Mouse (Mus musculus) heart, embryonic 13.5 days (tissue): ENCODE data around the gene Ift43. TPM values are rescaled to one million over a fixed set of nuclear protein-coding genes. Genes with fewer than 3 reads are reported as not detected.

Experiments used
- ATAC-seq: fragments of 200-750 bp; cut with Nextera tagmentation; 2 replicates; pipeline ENCODE4 v1.8.0; 2017; ENCODE audit warnings: moderate TSS enrichment; ENCODE audit not compliant: insufficient number of reproducible peaks, low FRiP score, low TSS enrichment; ENCODE audit errors: extremely low read depth
- H3K27ac ChIP-seq: fragments of 300-500 bp; sonication (generic); replicated peaks from 2 replicates; pipeline ENCODE4 v1.5.1; 2015; ENCODE audit warnings: moderate library complexity, mild to moderate bottlenecking, inconsistent platforms
- H3K27me3 ChIP-seq: fragments of 300-500 bp; sonication (generic); replicated peaks from 2 replicates; pipeline ENCODE4 v1.6.1; 2015; ENCODE audit warnings: mild to moderate bottlenecking, inconsistent platforms
- H3K36me3 ChIP-seq: fragments of 300-500 bp; sonication (generic); 2 replicates; pipeline ENCODE4 v1.6.1; 2015; ENCODE audit warnings: mild to moderate bottlenecking, inconsistent platforms
- H3K4me1 ChIP-seq: fragments of 300-500 bp; sonication (generic); 2 replicates; pipeline ENCODE4 v1.6.1; 2015; ENCODE audit warnings: inconsistent platforms
- H3K4me2 ChIP-seq: fragments of 300-500 bp; sonication (generic); 2 replicates; pipeline ENCODE4 v1.6.1; 2015; ENCODE audit warnings: inconsistent platforms, mild to moderate bottlenecking, moderate library complexity
- H3K4me3 ChIP-seq: fragments of 300-500 bp; sonication (generic); 2 replicates; pipeline ENCODE4 v1.5.1; 2015; ENCODE audit warnings: moderate library complexity, mild to moderate bottlenecking, inconsistent platforms
- H3K9ac ChIP-seq: fragments of 300-500 bp; sonication (generic); 2 replicates; pipeline ENCODE4 v1.6.1; 2015; ENCODE audit warnings: inconsistent platforms, mild to moderate bottlenecking, moderate library complexity
- H3K9me3 ChIP-seq: fragments of 300-500 bp; sonication (generic); 2 replicates; pipeline ENCODE4 v1.6.1; 2016; ENCODE audit warnings: inconsistent platforms
- WGBS: fragments of 180-500 bp; shearing (Covaris S2); methylation state at CpG from one replicate; pipeline ENCODE4 v1.1.7; 2015; ENCODE audit warnings: mixed read lengths; 5-methylcytosine and 5-hydroxymethylcytosine counted together
- polyA plus RNA-seq: library from polyadenylated mRNA; unstranded; fragments of >200 nt; fragmentation: Nextera tagmentation; extraction: Ambion mirVana; gene quantifications from 2 replicates; pipeline ENCODE4 v1.2.1, GENCODE M21; 2015

Gene Ift43
- polyA plus RNA-seq, 1 experiment from 2014 or later = 108 TPM

GRCm38 (mm10) chr12:86129005-86129404 is 46.7 kb downstream of the Ift43 start:
- H3K27ac ChIP-seq = no peak overlapping the region
- no peaks in the 10 kb centered on the region for H3K9me3 ChIP-seq
- peaks cover 8% of the 10 kb centered on the region; the same call in 1 of the 2 replicates for H3K36me3 ChIP-seq
- H3K9ac ChIP-seq = peak overlapping the region; percentile 30; the same call in 1 of the 2 replicates
- no peak overlapping the region for H3K4me3 ChIP-seq
- peaks cover 16% of the 10 kb centered on the region for H3K4me1 ChIP-seq
- 75% methylated on average over 8 of the region's 8 CpGs for WGBS
- no peaks in the 10 kb centered on the region for H3K27me3 ChIP-seq
- ATAC-seq = no peak
- no peak overlapping the region for H3K4me2 ChIP-seq

- no peaks in the 10 kb centered on the region for H3K27me3 ChIP-seq
- peaks cover 17% of the 10 kb centered on the region for H3K4me1 ChIP-seq
- WGBS = 42% methylated on average over 10 of the region's 10 CpGs
- peak overlapping the region; percentile 30 for H3K9ac ChIP-seq
- ATAC-seq = no peak
- H3K36me3 ChIP-seq = peaks cover 8% of the 10 kb centered on the region; the same call in 1 of the 2 replicates
- H3K9me3 ChIP-seq = no peaks in the 10 kb centered on the region
- peak overlapping the region; percentile 20; the same call in 1 of the 2 replicates for H3K4me2 ChIP-seq
- H3K27ac ChIP-seq = 0 out of 2 replicates have a peak overlapping the region, but pooled peaks have one; percentile 6
- H3K4me3 ChIP-seq = no peak overlapping the region
Observed at GRCm38 (mm10) chr12:86129696-86130095, 47.4 kb downstream of the Ift43 start.

GRCm38 (mm10) chr12:86132799-86133198 is 50.5 kb downstream of the Ift43 start:
- no peaks in the 10 kb centered on the region for H3K36me3 ChIP-seq
- no peak overlapping the region for H3K4me3 ChIP-seq
- no peak overlapping the region for H3K4me2 ChIP-seq
- H3K4me1 ChIP-seq = peaks cover 32% of the 10 kb centered on the region
- WGBS = 23% methylated on average over 2 of the region's 2 CpGs
- H3K27me3 ChIP-seq = no peaks in the 10 kb centered on the region
- H3K27ac ChIP-seq = no peak overlapping the region
- no peaks in the 10 kb centered on the region for H3K9me3 ChIP-seq
- no peak for ATAC-seq
- H3K9ac ChIP-seq = no peak overlapping the region

GRCm38 (mm10) chr12:86135691-86136090 is 53.4 kb downstream of the Ift43 start:
- no peaks in the 10 kb centered on the region for H3K27me3 ChIP-seq
- no peak overlapping the region for H3K27ac ChIP-seq
- peaks cover 25% of the 10 kb centered on the region for H3K36me3 ChIP-seq
- 54% methylated on average over 4 of the region's 4 CpGs for WGBS
- no peak overlapping the region for H3K9ac ChIP-seq
- no peak for ATAC-seq
- peaks cover 16% of the 10 kb centered on the region for H3K4me1 ChIP-seq
- H3K4me3 ChIP-seq = no peak overlapping the region
- H3K4me2 ChIP-seq = no peak overlapping the region
- H3K9me3 ChIP-seq = no peaks in the 10 kb centered on the region

GRCm38 (mm10) chr12:86138696-86139095 is 56.4 kb downstream of the Ift43 start:
- no peaks in the 10 kb centered on the region for H3K9me3 ChIP-seq
- H3K27me3 ChIP-seq = no peaks in the 10 kb centered on the region
- no peak overlapping the region for H3K9ac ChIP-seq
- H3K4me2 ChIP-seq = no peak overlapping the region
- H3K4me3 ChIP-seq = no peak overlapping the region
- peaks cover 16% of the 10 kb centered on the region for H3K4me1 ChIP-seq
- H3K36me3 ChIP-seq = peaks cover 30% of the 10 kb centered on the region
- ATAC-seq = no peak
- no peak overlapping the region for H3K27ac ChIP-seq
- WGBS = 88% methylated on average over 9 of the region's 9 CpGs

- Histone ChIP-seq H3K4me2 (no peak overlapping the region), H3K4me3 (no peak overlapping the region), H3K27me3 (no peaks in the 10 kb centered on the region), H3K9me3 (no peaks in the 10 kb centered on the region), H3K36me3 (peaks cover 39% of the 10 kb centered on the region), H3K27ac (no peak overlapping the region), H3K4me1 (no peaks in the 10 kb centered on the region), H3K9ac (no peak overlapping the region)
- no peak for ATAC-seq
- 89% methylated on average over 1 of the region's 1 CpGs for whole genome bisulfite sequencing
Observed at GRCm38 (mm10) chr12:86142389-86142788, 60.0 kb downstream of the Ift43 start.

GRCm38 (mm10) chr12:86146246-86146645 is 63.9 kb downstream of the Ift43 start:
- no peak overlapping the region for H3K9ac ChIP-seq
- no peak overlapping the region for H3K4me3 ChIP-seq
- 82% methylated on average over 3 of the region's 3 CpGs for WGBS
- peaks cover 27% of the 10 kb centered on the region for H3K36me3 ChIP-seq
- H3K4me2 ChIP-seq = no peak overlapping the region
- H3K27me3 ChIP-seq = no peaks in the 10 kb centered on the region
- H3K27ac ChIP-seq = no peak overlapping the region
- peaks cover 7% of the 10 kb centered on the region; the same call in 1 of the 2 replicates for H3K9me3 ChIP-seq
- H3K4me1 ChIP-seq = no peaks in the 10 kb centered on the region
- no peak for ATAC-seq

GRCm38 (mm10) chr12:86148271-86148670 is 65.9 kb downstream of the Ift43 start:
- Histone ChIP-seq H3K9ac (no peak overlapping the region), H3K36me3 (peaks cover 27% of the 10 kb centered on the region), H3K27me3 (no peaks in the 10 kb centered on the region), H3K4me3 (no peak overlapping the region), H3K4me1 (peaks cover 17% of the 10 kb centered on the region), H3K9me3 (peaks cover 7% of the 10 kb centered on the region; the same call in 1 of the 2 replicates), H3K27ac (no peak overlapping the region), H3K4me2 (no peak overlapping the region)
- no peak for ATAC-seq
- WGBS = 56% methylated on average over 6 of the region's 6 CpGs

- Histone ChIP-seq H3K4me3 (no peak overlapping the region), H3K27me3 (no peaks in the 10 kb centered on the region), H3K36me3 (peaks cover 27% of the 10 kb centered on the region), H3K4me1 (peaks cover 24% of the 10 kb centered on the region), H3K4me2 (no peak overlapping the region), H3K27ac (no peak overlapping the region), H3K9ac (no peak overlapping the region), H3K9me3 (peaks cover 7% of the 10 kb centered on the region; the same call in 1 of the 2 replicates)
- WGBS = 74% methylated on average over 6 of the region's 6 CpGs
- ATAC-seq = no peak
Observed at GRCm38 (mm10) chr12:86149087-86149486, 66.7 kb downstream of the Ift43 start.

- 20% methylated on average over 12 of the region's 12 CpGs for WGBS
- H3K4me2 ChIP-seq = peak overlapping the region; percentile 33; the same call in 1 of the 2 replicates
- no peak for ATAC-seq
Observed at GRCm38 (mm10) chr12:86151941-86152340, 69.6 kb downstream of the Ift43 start.

GRCm38 (mm10) chr12:86153213-86153957 is 71.0 kb downstream of the Ift43 start:
- no peak for ATAC-seq
- Histone ChIP-seq H3K9ac (peak overlapping the region; percentile 47), H3K4me1 (peaks cover 43% of the 10 kb centered on the region), H3K4me2 (no peak overlapping the region), H3K27ac (peak overlapping the region; percentile 50), H3K36me3 (peaks cover 18% of the 10 kb centered on the region), H3K27me3 (no peaks in the 10 kb centered on the region), H3K9me3 (peaks cover 7% of the 10 kb centered on the region; the same call in 1 of the 2 replicates), H3K4me3 (no peak overlapping the region)
- WGBS = 70% methylated on average over 12 of the region's 12 CpGs

More at GRCm38 (mm10) chr12:86151941-86152340, 69.6 kb downstream of the Ift43 start:
- Histone ChIP-seq H3K9ac (no peak overlapping the region), H3K27me3 (no peaks in the 10 kb centered on the region), H3K9me3 (peaks cover 7% of the 10 kb centered on the region; the same call in 1 of the 2 replicates), H3K27ac (no peak overlapping the region), H3K4me1 (peaks cover 29% of the 10 kb centered on the region), H3K36me3 (peaks cover 21% of the 10 kb centered on the region), H3K4me3 (no peak overlapping the region)
